25 mouse cellular contexts compared by ENCODE assay signal in genomic region chr5:34579377-34579776, GRCm38 (mm10). TPM values are rescaled to one million over a fixed set of nuclear protein-coding genes. Genes with fewer than 3 reads are reported as not detected.
DNase-seq lines count a peak whose midpoint lies in the region; ATAC-seq and TF ChIP-seq lines count a peak whose summit lies in the region.
"Had no signal": no experiment of that assay in that cellular context is flagged by ENCODE, and none has a peak within 500 bp of the region (broad histone marks: within the 10 kb centered on the region; RNA-seq: fewer than 3 reads in every experiment).

No protein-coding gene starts in this region.

- no peak for ATAC-seq in liver, embryonic 12.5 days
- peak; percentile 14; the same call in 1 of the 2 replicates for ATAC-seq in liver, postnatal 0 days
- ATAC-seq in kidney, embryonic 15.5 days (replicated peaks; ENCODE audit: low FRiP score), result no peak
- ATAC-seq: forebrain, embryonic 16.5 days; inflammation-experienced regulatory T-cells, adult 6 months; lung, postnatal 0 days had no signal

- no peak for TF ChIP-seq RAD21 in MEL (IDR thresholded peaks at IDR 0.05; ENCODE audit: low read depth, low read length)

- H3K27ac ChIP-seq in ES-Bruce4 (ENCODE audit: insufficient read depth, low read length), result no peak overlapping the region
- no peak overlapping the region for H3K27ac ChIP-seq in MEL (ENCODE audit: control insufficient read depth, low read depth, low read length)
- peak overlapping the region; percentile 61 for H3K27ac ChIP-seq in liver, embryonic 12.5 days
- no peak overlapping the region for H3K27ac ChIP-seq in liver, postnatal 0 days (ENCODE audit: low read depth)
- no peak overlapping the region for H3K27ac ChIP-seq in kidney, embryonic 15.5 days
- H3K27ac ChIP-seq: hindbrain, embryonic 10.5 days; hindbrain, embryonic 15.5 days; midbrain, embryonic 12.5 days; neural tube, embryonic 12.5 days had no signal

- H3K4me1 ChIP-seq in ES-Bruce4 (ENCODE audit: control insufficient read depth, insufficient read depth, low read length) (peaks cover 2% of the 10 kb centered on the region), MEL (ENCODE audit: control insufficient read depth in 1 of 2, insufficient read depth in 2 of 2, low read length in 2 of 2) (peaks cover 24 to 42% of the 10 kb centered on the region in 2 experiments)
- H3K4me1 ChIP-seq in liver, embryonic 12.5 days, result peaks cover 92% of the 10 kb centered on the region
- peaks cover 44% of the 10 kb centered on the region for H3K4me1 ChIP-seq in liver, postnatal 0 days (ENCODE audit: insufficient read depth)
- H3K4me1 ChIP-seq in kidney, embryonic 15.5 days, result peaks cover 30% of the 10 kb centered on the region

- TF ChIP-seq CTCF in ES-Bruce4 (IDR thresholded peaks at IDR 0.05; ENCODE audit: low read depth, low read length) (no peak), MEL (IDR thresholded peaks at IDR 0.05 in 2 of 3, conservative IDR thresholded peaks at IDR 0.05 in 1 of 3; ENCODE audit: control insufficient read depth in 1 of 3, insufficient read depth in 1 of 3, low read depth in 2 of 3, low read length in 3 of 3, poor library complexity in 1 of 3, severe bottlenecking in 1 of 3) (no peak)
- TF ChIP-seq CTCF in liver, postnatal 0 days (IDR thresholded peaks at IDR 0.05; ENCODE audit: low read depth), result no peak

- H3K36me3 ChIP-seq in ES-Bruce4 (ENCODE audit: control insufficient read depth, insufficient read depth, low read length, poor library complexity, severe bottlenecking) (no peaks in the 10 kb centered on the region), MEL (ENCODE audit: control insufficient read depth in 1 of 2, insufficient read depth in 2 of 2, low read length in 2 of 2) (peaks cover 0 to 50% of the 10 kb centered on the region in 2 experiments; a peak in 2 of 4 replicates)
- peaks cover 44% of the 10 kb centered on the region for H3K36me3 ChIP-seq in liver, embryonic 12.5 days
- H3K36me3 ChIP-seq in liver, postnatal 0 days (replicated peaks; ENCODE audit: insufficient read depth, low read length), result peaks cover 10% of the 10 kb centered on the region
- H3K36me3 ChIP-seq in kidney, embryonic 15.5 days, result peaks cover 7% of the 10 kb centered on the region; the same call in 1 of the 2 replicates
- H3K36me3 ChIP-seq: hindbrain, embryonic 15.5 days; midbrain, embryonic 12.5 days; neural tube, embryonic 12.5 days had no signal

- peak overlapping the region; percentile 17 for H3K4me2 ChIP-seq in liver, embryonic 12.5 days
- H3K4me2 ChIP-seq in liver, postnatal 0 days (ENCODE audit: low read depth, low read length), result no peak overlapping the region
- H3K4me2 ChIP-seq in kidney, embryonic 15.5 days, result no peak overlapping the region
- H3K4me2 ChIP-seq: hindbrain, embryonic 15.5 days; midbrain, embryonic 12.5 days; neural tube, embryonic 12.5 days had no signal

- DNase-seq in MEL (ENCODE audit: low read depth, low spot score), result peak; percentile 79
- no peak for DNase-seq in liver, postnatal 0 days
- no peak for DNase-seq in gastrocnemius, adult 18-20 months (ENCODE audit: low spot score)
- no peak for DNase-seq in adrenal gland, postnatal 4 days (ENCODE audit: low spot score in 2 of 2)
- DNase-seq: adrenal gland, postnatal 25 days; cerebellum, adult 9-10 months; cerebellum, postnatal 36 days; heart, postnatal 14 days; kidney, adult 11 months; kidney, postnatal 36 days; layer of hippocampus, postnatal 36 days; thymus, adult 2 months; thymus, postnatal 4 days had no signal

- no peaks in the 10 kb centered on the region for H3K9me3 ChIP-seq in ES-Bruce4 (replicated peaks; ENCODE audit: control insufficient read depth, insufficient read depth, low read length, poor library complexity, severe bottlenecking)
- no peaks in the 10 kb centered on the region for H3K9me3 ChIP-seq in MEL (replicated peaks; ENCODE audit: insufficient read depth, low read length)
- no peaks in the 10 kb centered on the region for H3K9me3 ChIP-seq in liver, embryonic 12.5 days (replicated peaks)
- H3K9me3 ChIP-seq in liver, postnatal 0 days (ENCODE audit: low read length), result no peaks in the 10 kb centered on the region
- no peaks in the 10 kb centered on the region for H3K9me3 ChIP-seq in kidney, embryonic 15.5 days (replicated peaks)
- H3K9me3 ChIP-seq: hindbrain, embryonic 10.5 days; hindbrain, embryonic 15.5 days; midbrain, embryonic 12.5 days; neural tube, embryonic 12.5 days had no signal

- TF ChIP-seq EP300 in ES-Bruce4 (IDR thresholded peaks at IDR 0.05; ENCODE audit: insufficient read depth, low read depth, low read length) (no peak), MEL (IDR thresholded peaks at IDR 0.05; ENCODE audit: low read depth in 1 of 2, low read length in 2 of 2) (peak; percentile 89 to 95)
- peak; percentile 54 for TF ChIP-seq EP300 in liver, postnatal 0 days (IDR thresholded peaks at IDR 0.05; ENCODE audit: low read depth)

- no peaks in the 10 kb centered on the region for H3K27me3 ChIP-seq in ES-Bruce4 (ENCODE audit: control insufficient read depth, insufficient read depth, low read length, poor library complexity, severe bottlenecking)
- no peaks in the 10 kb centered on the region for H3K27me3 ChIP-seq in MEL (ENCODE audit: control insufficient read depth in 1 of 2, insufficient read depth in 2 of 2, low read length in 2 of 2)
- no peaks in the 10 kb centered on the region for H3K27me3 ChIP-seq in liver, embryonic 12.5 days (replicated peaks)
- no peaks in the 10 kb centered on the region for H3K27me3 ChIP-seq in liver, postnatal 0 days (ENCODE audit: insufficient read depth, low read length)
- H3K27me3 ChIP-seq in kidney, embryonic 15.5 days, result no peaks in the 10 kb centered on the region
- H3K27me3 ChIP-seq: CH12.LX; hindbrain, embryonic 15.5 days; midbrain, embryonic 12.5 days; neural tube, embryonic 12.5 days had no signal

- TF ChIP-seq POLR2A in ES-Bruce4 (IDR thresholded peaks at IDR 0.05; ENCODE audit: insufficient read depth, low read length), result no peak
- TF ChIP-seq POLR2A in MEL (IDR thresholded peaks at IDR 0.05; ENCODE audit: control insufficient read depth in 1 of 2, insufficient read depth in 1 of 2, low read depth in 1 of 2, low read length in 2 of 2, poor library complexity in 1 of 2), result no peak

- peak overlapping the region; percentile 32; the same call in 1 of the 2 replicates for H3K9ac ChIP-seq in ES-Bruce4 (ENCODE audit: low read depth, poor library complexity, severe bottlenecking)
- no peak overlapping the region for H3K9ac ChIP-seq in MEL (ENCODE audit: control insufficient read depth, low read depth, low read length, poor library complexity, severe bottlenecking)
- no peak overlapping the region for H3K9ac ChIP-seq in liver, embryonic 12.5 days
- H3K9ac ChIP-seq in liver, postnatal 0 days (replicated peaks), result no peak overlapping the region
- H3K9ac ChIP-seq in kidney, embryonic 15.5 days, result no peak overlapping the region
- H3K9ac ChIP-seq: hindbrain, embryonic 15.5 days; midbrain, embryonic 12.5 days; neural tube, embryonic 12.5 days had no signal

- 17% methylated on average over 3 of the region's 3 CpGs for WGBS in liver, embryonic 12.5 days (ENCODE audit: insufficient replicate concordance)
- 58% methylated on average over 3 of the region's 3 CpGs for WGBS in liver, postnatal 0 days (ENCODE audit: insufficient replicate concordance)
- WGBS in kidney, embryonic 15.5 days, result 87% methylated on average over 3 of the region's 3 CpGs

- H3K4me3 ChIP-seq in ES-Bruce4 (ENCODE audit: low read depth, low read length) (no peak overlapping the region), MEL (ENCODE audit: control insufficient read depth in 1 of 2, insufficient read depth in 1 of 2, low read depth in 2 of 2, low read length in 2 of 2) (no peak overlapping the region)
- H3K4me3 ChIP-seq in liver, embryonic 12.5 days, result no peak overlapping the region
- no peak overlapping the region for H3K4me3 ChIP-seq in liver, postnatal 0 days (ENCODE audit: low read depth, low read length)
- H3K4me3 ChIP-seq in kidney, embryonic 15.5 days (replicated peaks), result no peak overlapping the region
- H3K4me3 ChIP-seq: hindbrain, embryonic 10.5 days; hindbrain, embryonic 15.5 days; midbrain, embryonic 12.5 days; myocyte; neural tube, embryonic 12.5 days had no signal

- H3K79me2 ChIP-seq in MEL (ENCODE audit: control insufficient read depth, insufficient read depth, low read length, poor library complexity), result peaks cover 15% of the 10 kb centered on the region

RNA-seq across cellular contexts. Expression of gene Add1, which starts 5.9 kb away (rescaled TPM):
- 71.7 and 76.9 TPM in 2 replicates for polyA plus RNA-seq in ES-Bruce4 (2011; ENCODE audit: insufficient read depth, insufficient read length, low read depth, missing spikeins)
- 54.6 and 79.3 TPM in 2 replicates for total RNA-seq in MEL (2012; rRNA removed)
- 100 to 1,000 TPM in 1 of 2 experiments, not detected in 1; 127 TPM for polyA plus RNA-seq in MEL (2012; ENCODE audit: insufficient read depth in 1 of 2, insufficient read length in 2 of 2, low read depth in 1 of 2, low replicate concordance in 2 of 2, missing spikeins in 1 of 2)
- polyA plus RNA-seq in liver, embryonic 12.5 days (2016; fragmentation: Nextera tagmentation; extraction: Ambion mirVana), result 164 and 166 TPM in 2 replicates
- polyA plus RNA-seq in liver, postnatal 0 days (2015; fragmentation: Nextera tagmentation; extraction: Ambion mirVana), result 52.0 and 54.8 TPM in 2 replicates
- 178 and 200 TPM in 2 replicates for polyA plus RNA-seq in kidney, embryonic 15.5 days (2015; fragmentation: Nextera tagmentation; extraction: Ambion mirVana)
- 10 to 100 TPM; 71.6 to 73.0 TPM for total RNA-seq in gastrocnemius, adult 18-20 months (2021)
- total RNA-seq in adrenal gland, postnatal 4 days (2021), result 100 to 1,000 TPM; 215 to 240 TPM

RNA-seq across cellular contexts. Expression of gene Sh3bp2, which starts 53.7 kb away (rescaled TPM):
- polyA plus RNA-seq in ES-Bruce4 (2011; ENCODE audit: insufficient read depth, insufficient read length, low read depth, missing spikeins), result 2.6 and 2.8 TPM in 2 replicates
- 7.1 and 7.9 TPM in 2 replicates for total RNA-seq in MEL (2012; rRNA removed)
- 10 to 100 TPM in 1 of 2 experiments, not detected in 1; 12.0 TPM for polyA plus RNA-seq in MEL (2012; ENCODE audit: insufficient read depth in 1 of 2, insufficient read length in 2 of 2, low read depth in 1 of 2, low replicate concordance in 2 of 2, missing spikeins in 1 of 2)
- 4.0 and 5.0 TPM in 2 replicates for polyA plus RNA-seq in liver, embryonic 12.5 days (2016; fragmentation: Nextera tagmentation; extraction: Ambion mirVana)
- 7.7 and 9.8 TPM in 2 replicates for polyA plus RNA-seq in liver, postnatal 0 days (2015; fragmentation: Nextera tagmentation; extraction: Ambion mirVana)
- polyA plus RNA-seq in kidney, embryonic 15.5 days (2015; fragmentation: Nextera tagmentation; extraction: Ambion mirVana), result 7.6 and 10.3 TPM in 2 replicates
- 1 to 10 TPM in 1 of 2 experiments, under 1 TPM in 1; 0.59 to 1.4 TPM for total RNA-seq in gastrocnemius, adult 18-20 months (2021)
- total RNA-seq in adrenal gland, postnatal 4 days (2021), result 10 to 100 TPM; 10.7 to 14.5 TPM

RNA-seq across cellular contexts. Expression of gene Mfsd10, which starts 57.6 kb away (rescaled TPM):
- polyA plus RNA-seq in ES-Bruce4 (2011; ENCODE audit: insufficient read depth, insufficient read length, low read depth, missing spikeins) (70.1 and 91.6 TPM in 2 replicates), MEL (2012; ENCODE audit: insufficient read depth in 1 of 2, insufficient read length in 2 of 2, low read depth in 1 of 2, low replicate concordance in 2 of 2, missing spikeins in 1 of 2) (100 to 1,000 TPM in 1 of 2 experiments, not detected in 1; 296 TPM)
- total RNA-seq in MEL (2012; rRNA removed), result 106 and 136 TPM in 2 replicates
- 66.8 and 77.4 TPM in 2 replicates for polyA plus RNA-seq in liver, embryonic 12.5 days (2016; fragmentation: Nextera tagmentation; extraction: Ambion mirVana)
- 31.1 and 32.7 TPM in 2 replicates for polyA plus RNA-seq in liver, postnatal 0 days (2015; fragmentation: Nextera tagmentation; extraction: Ambion mirVana)
- 118 and 132 TPM in 2 replicates for polyA plus RNA-seq in kidney, embryonic 15.5 days (2015; fragmentation: Nextera tagmentation; extraction: Ambion mirVana)
- 1 to 10 TPM; 3.2 to 3.7 TPM for total RNA-seq in gastrocnemius, adult 18-20 months (2021)
- total RNA-seq in adrenal gland, postnatal 4 days (2021), result 10 to 100 TPM; 77.7 to 83.0 TPM
